Mouse (Mus musculus) skeletal muscle tissue, postnatal 0 days (tissue): ENCODE data around the gene 4933428M09Rik. TPM values are rescaled to one million over a fixed set of nuclear protein-coding genes. Genes with fewer than 3 reads are reported as not detected.

Experiments
- polyA plus RNA-seq: library from polyadenylated mRNA; unstranded; fragments of >200 nt; fragmentation: Nextera tagmentation; extraction: Ambion mirVana; gene quantifications from 2 replicates; pipeline ENCODE4 v1.2.1, GENCODE M21; 2015

Gene 4933428M09Rik
- polyA plus RNA-seq = not detected in 2 replicates

DNA sequence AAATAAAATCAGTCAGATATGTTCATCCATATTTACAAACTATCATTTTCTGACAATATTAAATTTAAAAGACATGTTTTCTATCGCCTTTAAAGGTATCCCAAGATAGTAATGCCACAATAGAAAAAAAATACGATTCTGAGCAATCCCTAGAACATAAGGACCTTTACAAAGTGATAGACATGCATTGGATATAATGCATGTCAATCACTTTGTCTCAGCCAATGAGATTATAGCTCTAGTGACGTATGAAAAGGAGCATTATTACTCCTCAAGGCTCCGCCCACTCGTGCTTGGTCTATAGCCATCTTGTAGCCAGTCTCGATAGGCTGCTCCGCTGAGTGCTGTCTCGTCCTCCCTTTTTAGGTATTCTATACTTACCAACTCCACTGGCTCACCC, at the start of gene 4933428M09Rik:
TSS of gene 4933428M09Rik (plus strand) at position 301 of the 400 bp plus-strand sequence.

GRCm38 (mm10) chrX:139209829-139210225, 30.8 kb downstream of the 4933428M09Rik start, which contains the start of gene Mum1l1:
Mum1l1 (plus strand) TSS chrX:139210042.

Other genes starting within 250 kb of the 4933428M09Rik start
- gene Serpina7, start 94.0 kb upstream of the 4933428M09Rik start, polyA plus RNA-seq = 0.06 and 0.09 TPM in 2 replicates
- not detected in 2 replicates for gene 4930513O06Rik, start 93.0 kb upstream of the 4933428M09Rik start, polyA plus RNA-seq
- gene Mum1l1, start 30.8 kb downstream of the 4933428M09Rik start, polyA plus RNA-seq = 28.7 and 29.9 TPM in 2 replicates
- not detected in 2 replicates for gene Trap1a, start 154.5 kb downstream of the 4933428M09Rik start, polyA plus RNA-seq